Mouse (Mus musculus) brain, embryonic 14.5 days (tissue): Measurements from ENCODE around the gene Pafah1b3. TPM values are rescaled to one million over a fixed set of nuclear protein-coding genes. Genes with fewer than 3 reads are reported as not detected.
A peak's percentile ranks its signal among the peaks of the same experiment; 100 is the strongest.

Source experiments
- DNase-seq: peaks from one replicate; pipeline ENCODE4 v3.0.0-alpha.2; 2011; ENCODE audit warnings: low read depth
- CTCF ChIP-seq: fragments of 200-500 bp; IDR thresholded peaks from 2 replicates; pipeline ENCODE4 v1.5.1; 2012; ENCODE audit warnings: inconsistent platforms, mild to moderate bottlenecking, moderate library complexity, borderline replicate concordance; ENCODE audit not compliant: insufficient read depth, insufficient read length; ENCODE audit errors: extremely low read depth
- POLR2A ChIP-seq: fragments of 200-500 bp; IDR thresholded peaks from 2 replicates; pipeline ENCODE4 v1.6.1; 2012; ENCODE audit warnings: mild to moderate bottlenecking, inconsistent platforms, borderline replicate concordance; ENCODE audit not compliant: poor library complexity, insufficient read depth, insufficient read length, severe bottlenecking; ENCODE audit errors: extremely low read depth
- polyA plus RNA-seq: library from polyadenylated mRNA; depleted of rRNA; stranded (reverse); fragments of >200 nt; gene quantifications from 2 replicates; pipeline ENCODE4 v1.2.3, GENCODE M21; 2012

The Pafah1b3 gene
- polyA plus RNA-seq, 1 experiment, result 640 TPM

GRCm38 (mm10) chr7:25316532-25317445 is 19.0 kb upstream of the Pafah1b3 start, which contains the start of gene Megf8:
Gene Megf8, plus strand, starts transcription at chr7:25317164.
- peak; percentile 100 for DNase-seq
- no peak for TF ChIP-seq POLR2A
- TF ChIP-seq CTCF, result peak; percentile 86

- TF ChIP-seq CTCF, result no peak
- no peak for TF ChIP-seq POLR2A
- no peak for DNase-seq
These were observed 17.7 kb upstream of the Pafah1b3 start for GRCm38 (mm10) chr7:25315306-25316041.

- TF ChIP-seq POLR2A, result no peak
- DNase-seq, result no peak
These were observed 17.0 kb upstream of the Pafah1b3 start for GRCm38 (mm10) chr7:25314606-25315305.

GRCm38 (mm10) chr7:25313325-25313724 is 15.5 kb upstream of the Pafah1b3 start:
- DNase-seq, result no peak
- TF ChIP-seq POLR2A, result no peak
- no peak for TF ChIP-seq CTCF

GRCm38 (mm10) chr7:25311193-25311592 is 13.4 kb upstream of the Pafah1b3 start:
- DNase-seq, result no peak
- TF ChIP-seq CTCF (no peak), POLR2A (no peak)

- DNase-seq, result no peak
- no peak for TF ChIP-seq CTCF
- no peak for TF ChIP-seq POLR2A
These were observed 11.6 kb upstream of the Pafah1b3 start for GRCm38 (mm10) chr7:25309425-25309824.

- DNase-seq, result no peak
- TF ChIP-seq POLR2A, result no peak
- no peak for TF ChIP-seq CTCF
These were observed 11.0 kb upstream of the Pafah1b3 start for GRCm38 (mm10) chr7:25308702-25309318.

GRCm38 (mm10) chr7:25306614-25306996 is 8.8 kb upstream of the Pafah1b3 start:
- no peak for DNase-seq
- no peak for TF ChIP-seq POLR2A
- no peak for TF ChIP-seq CTCF

- TF ChIP-seq POLR2A (peak; percentile 79), CTCF (no peak)
- peak; percentile 74 for DNase-seq
These were observed 8.3 kb upstream of the Pafah1b3 start, which contains the start of gene Tmem145 for GRCm38 (mm10) chr7:25305956-25306613. Gene Tmem145, plus strand, starts transcription at chr7:25306106.

GRCm38 (mm10) chr7:25305481-25305880 is 7.7 kb upstream of the Pafah1b3 start:
- TF ChIP-seq CTCF, result no peak
- DNase-seq, result no peak
